Mouse (Mus musculus): ENCODE data around the gene Trio. TPM values are rescaled to one million over a fixed set of nuclear protein-coding genes. Genes with fewer than 3 reads are reported as not detected.

The Trio gene
- polyA plus RNA-seq, 1 experiment from 2014 or later: 32.9 TPM

DNA sequence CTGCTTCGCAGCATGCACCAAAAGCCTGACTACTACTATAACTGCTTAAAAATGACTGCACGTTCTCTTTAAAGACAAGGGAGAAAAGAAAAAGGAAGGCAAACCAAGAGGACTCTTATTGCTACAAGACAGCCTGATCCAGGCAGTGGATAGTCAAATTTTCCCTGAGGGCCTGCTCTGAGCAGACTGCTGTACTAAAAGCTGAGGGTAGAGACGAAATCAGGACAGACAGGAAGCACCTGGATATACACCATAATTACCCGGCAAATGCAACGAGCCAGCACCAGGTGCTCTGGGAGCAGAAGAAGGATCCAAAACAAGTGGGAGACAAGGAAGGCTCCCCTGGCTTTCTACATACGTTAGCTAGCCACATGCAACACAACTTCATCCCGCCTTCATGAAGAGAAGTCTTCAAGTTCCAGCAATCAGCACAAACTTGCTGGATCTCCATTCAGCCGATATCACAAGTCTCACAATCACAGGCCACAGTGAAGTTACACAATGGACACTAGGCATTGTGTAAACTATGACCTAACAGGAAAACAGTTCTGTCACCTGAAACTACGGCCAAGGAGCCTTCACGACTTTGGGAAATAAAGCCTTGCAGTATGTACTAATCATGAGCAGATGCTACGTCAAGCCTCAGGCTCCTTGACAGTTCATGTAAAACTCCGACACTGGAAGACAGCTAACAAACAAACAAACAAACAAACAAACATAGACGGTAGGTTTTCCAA, 43.7 kb downstream of the Trio start:
- H3K4me2 ChIP-seq: no peak overlapping the region
- H3K27ac ChIP-seq (replicated peaks): no peak overlapping the region
- no peaks in the 10 kb centered on the region for H3K36me3 ChIP-seq
- ATAC-seq (ENCODE audit: low read depth): no peak
- H3K9ac ChIP-seq: no peak overlapping the region
- WGBS: 71% methylated on average over 13 of the region's 13 CpGs
- no peaks in the 10 kb centered on the region for H3K9me3 ChIP-seq
- H3K27me3 ChIP-seq: no peaks in the 10 kb centered on the region
- H3K4me1 ChIP-seq (replicated peaks): peaks cover 47% of the 10 kb centered on the region
- H3K4me3 ChIP-seq: no peak overlapping the region

DNA sequence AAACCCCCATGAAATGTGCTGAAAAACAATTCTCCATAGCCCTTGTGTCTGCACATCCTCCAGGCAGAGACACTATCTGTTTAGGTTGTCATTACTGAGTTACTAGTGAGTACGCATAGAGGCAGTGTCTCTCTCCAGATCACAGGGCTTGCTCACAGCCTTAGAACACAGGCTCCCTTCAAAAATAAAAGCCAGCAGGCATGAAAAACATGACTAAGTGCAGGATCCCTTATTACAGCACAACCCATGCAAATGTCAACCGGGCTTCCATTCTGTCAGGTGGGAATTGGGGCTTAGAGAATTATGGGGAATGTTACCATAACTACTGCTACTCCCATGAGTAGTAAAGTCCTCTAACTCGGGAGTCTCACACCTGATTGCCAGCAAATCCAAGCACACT, 44.4 kb downstream of the Trio start:
- Histone ChIP-seq H3K27ac (replicated peaks) (no peak overlapping the region), H3K9ac (no peak overlapping the region), H3K9me3 (no peaks in the 10 kb centered on the region)

DNA sequence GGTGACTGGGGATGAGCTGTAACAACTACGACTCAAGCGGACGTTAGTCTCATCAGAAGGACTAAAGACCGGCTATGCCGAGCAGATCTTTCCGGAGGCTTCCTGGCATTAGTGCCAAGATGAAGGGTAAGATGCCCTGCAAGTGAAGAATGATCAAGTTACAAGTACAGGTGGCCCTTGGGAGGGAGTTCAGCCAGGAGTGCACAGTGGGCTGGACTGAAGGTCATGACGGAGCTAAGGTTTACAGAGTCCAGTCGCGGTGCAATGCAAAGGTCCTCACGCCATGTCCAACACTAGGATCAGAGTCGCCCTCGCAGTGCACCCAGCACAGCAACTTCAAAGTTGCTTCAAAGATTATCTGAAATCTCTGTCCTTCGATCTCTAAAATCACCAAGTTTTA, 45.2 kb downstream of the Trio start:
- Histone ChIP-seq H3K27ac (replicated peaks) (no peak overlapping the region), H3K9me3 (no peaks in the 10 kb centered on the region), H3K4me2 (no peak overlapping the region), H3K9ac (no peak overlapping the region), H3K4me3 (no peak overlapping the region), H3K4me1 (replicated peaks) (peaks cover 42% of the 10 kb centered on the region), H3K27me3 (no peaks in the 10 kb centered on the region), H3K36me3 (no peaks in the 10 kb centered on the region)
- no peak for ATAC-seq (ENCODE audit: low read depth)
- 93% methylated on average over 13 of the region's 13 CpGs for WGBS

More for the DNA sequence above, 44.4 kb downstream of the Trio start:
- Histone ChIP-seq H3K4me1 (replicated peaks) (peaks cover 42% of the 10 kb centered on the region), H3K27me3 (no peaks in the 10 kb centered on the region), H3K4me2 (no peak overlapping the region), H3K36me3 (no peaks in the 10 kb centered on the region), H3K4me3 (no peak overlapping the region)
- WGBS: 50% methylated on average over 3 of the region's 3 CpGs
- ATAC-seq (ENCODE audit: low read depth): no peak

DNA sequence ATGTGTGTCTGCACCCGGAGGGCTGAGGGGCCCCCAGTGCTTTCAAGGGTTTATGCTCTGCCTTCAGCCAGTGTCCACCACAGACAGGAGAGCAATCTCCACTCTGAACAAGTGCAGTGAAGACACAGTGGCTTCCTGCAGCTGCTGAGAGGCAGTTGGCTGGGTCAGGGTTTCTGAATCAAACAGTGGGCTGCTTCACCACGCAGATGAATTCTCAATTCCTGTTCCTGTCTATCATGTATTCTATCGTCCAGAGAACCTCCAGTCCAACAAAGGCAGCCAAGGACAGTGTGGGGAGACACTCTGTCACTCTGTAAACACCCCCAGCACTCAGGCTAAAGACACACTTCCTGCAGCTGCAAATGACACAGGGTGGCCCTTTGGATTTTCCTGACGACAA, 48.7 kb downstream of the Trio start:
- WGBS: 86% methylated on average over 4 of the region's 4 CpGs
- Histone ChIP-seq H3K9me3 (no peaks in the 10 kb centered on the region), H3K27ac (replicated peaks) (no peak overlapping the region), H3K4me3 (no peak overlapping the region), H3K27me3 (no peaks in the 10 kb centered on the region), H3K4me2 (no peak overlapping the region), H3K4me1 (replicated peaks) (peaks cover 42% of the 10 kb centered on the region), H3K9ac (no peak overlapping the region), H3K36me3 (no peaks in the 10 kb centered on the region)
- no peak for ATAC-seq (ENCODE audit: low read depth)

DNA sequence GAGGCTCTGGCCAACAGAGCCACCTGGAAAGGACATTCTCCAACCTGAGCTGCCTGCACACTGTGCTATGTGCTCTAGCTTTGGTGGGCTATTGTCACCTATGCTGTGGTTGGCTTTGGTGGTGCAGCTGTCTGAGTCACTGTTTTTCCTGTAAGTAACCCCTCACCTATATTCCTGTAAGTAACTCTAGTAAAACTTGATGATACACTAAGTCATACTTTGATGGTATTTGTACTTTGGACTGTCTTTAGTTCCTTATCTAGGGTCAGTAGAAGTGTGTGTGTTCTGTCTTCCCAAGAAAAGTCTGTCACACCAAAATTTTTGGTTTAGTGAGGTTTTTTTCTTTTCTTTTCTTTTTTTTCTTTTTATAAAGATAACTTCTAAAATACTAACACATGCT, 49.3 kb downstream of the Trio start:
- Histone ChIP-seq H3K36me3 (no peaks in the 10 kb centered on the region), H3K9me3 (no peaks in the 10 kb centered on the region), H3K27me3 (no peaks in the 10 kb centered on the region), H3K4me3 (no peak overlapping the region), H3K9ac (no peak overlapping the region), H3K4me1 (replicated peaks) (peaks cover 36% of the 10 kb centered on the region), H3K4me2 (no peak overlapping the region), H3K27ac (replicated peaks) (no peak overlapping the region)
- no peak for ATAC-seq (ENCODE audit: low read depth)

DNA sequence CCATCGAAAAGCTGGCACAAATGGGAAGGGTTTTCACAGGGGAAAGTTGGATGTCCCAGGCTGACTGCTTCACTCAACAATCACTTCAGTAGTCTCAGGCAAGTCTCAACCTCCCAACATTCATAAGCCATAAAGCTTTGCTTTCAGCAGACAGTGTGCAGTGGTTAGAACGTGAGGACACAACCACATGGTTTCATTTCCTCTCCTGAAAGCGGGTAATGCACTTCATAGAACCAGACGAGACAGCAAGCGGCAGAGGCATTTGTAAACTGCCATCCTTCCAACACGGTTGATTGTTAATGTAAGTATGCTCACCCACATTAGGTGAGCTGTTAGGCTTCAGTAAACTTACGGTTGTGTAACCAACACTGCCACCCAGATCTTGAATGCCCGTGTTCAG, 51.0 kb downstream of the Trio start:
- Histone ChIP-seq H3K27ac (replicated peaks) (no peak overlapping the region), H3K4me3 (no peak overlapping the region), H3K27me3 (no peaks in the 10 kb centered on the region), H3K4me1 (replicated peaks) (peaks cover 22% of the 10 kb centered on the region), H3K36me3 (no peaks in the 10 kb centered on the region), H3K9ac (no peak overlapping the region), H3K9me3 (no peaks in the 10 kb centered on the region), H3K4me2 (no peak overlapping the region)
- no peak for ATAC-seq (ENCODE audit: low read depth)
- WGBS: 86% methylated on average over 8 of the region's 8 CpGs

DNA sequence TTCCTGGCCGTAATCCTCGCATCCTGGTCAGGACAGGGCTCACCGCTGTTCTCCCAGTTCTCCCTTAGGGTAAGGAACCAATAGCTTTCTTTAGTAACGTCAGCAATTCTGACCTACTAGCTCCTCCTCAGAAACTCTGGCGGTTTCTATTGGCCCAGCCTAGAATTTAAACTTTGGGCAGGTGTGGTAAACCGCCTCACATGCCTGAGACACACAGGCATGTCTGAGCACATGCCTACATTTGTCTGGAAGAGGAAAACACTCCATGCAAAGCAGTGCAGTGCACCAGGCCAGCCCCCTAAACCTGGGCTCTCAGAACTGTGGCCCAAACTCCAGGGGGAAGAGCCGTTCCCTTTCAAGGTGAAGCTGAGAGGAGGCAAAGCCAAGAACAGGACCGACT, 57.5 kb downstream of the Trio start:
- H3K4me3 ChIP-seq: no peak overlapping the region
- H3K27ac ChIP-seq (replicated peaks): no peak overlapping the region
- H3K9ac ChIP-seq: no peak overlapping the region
- no peaks in the 10 kb centered on the region for H3K27me3 ChIP-seq
- H3K4me1 ChIP-seq (replicated peaks): peaks cover 45% of the 10 kb centered on the region
- ATAC-seq (ENCODE audit: low read depth): no peak
- H3K9me3 ChIP-seq: no peaks in the 10 kb centered on the region
- 79% methylated on average over 8 of the region's 8 CpGs for WGBS
- H3K4me2 ChIP-seq: no peak overlapping the region
- H3K36me3 ChIP-seq: no peaks in the 10 kb centered on the region

DNA sequence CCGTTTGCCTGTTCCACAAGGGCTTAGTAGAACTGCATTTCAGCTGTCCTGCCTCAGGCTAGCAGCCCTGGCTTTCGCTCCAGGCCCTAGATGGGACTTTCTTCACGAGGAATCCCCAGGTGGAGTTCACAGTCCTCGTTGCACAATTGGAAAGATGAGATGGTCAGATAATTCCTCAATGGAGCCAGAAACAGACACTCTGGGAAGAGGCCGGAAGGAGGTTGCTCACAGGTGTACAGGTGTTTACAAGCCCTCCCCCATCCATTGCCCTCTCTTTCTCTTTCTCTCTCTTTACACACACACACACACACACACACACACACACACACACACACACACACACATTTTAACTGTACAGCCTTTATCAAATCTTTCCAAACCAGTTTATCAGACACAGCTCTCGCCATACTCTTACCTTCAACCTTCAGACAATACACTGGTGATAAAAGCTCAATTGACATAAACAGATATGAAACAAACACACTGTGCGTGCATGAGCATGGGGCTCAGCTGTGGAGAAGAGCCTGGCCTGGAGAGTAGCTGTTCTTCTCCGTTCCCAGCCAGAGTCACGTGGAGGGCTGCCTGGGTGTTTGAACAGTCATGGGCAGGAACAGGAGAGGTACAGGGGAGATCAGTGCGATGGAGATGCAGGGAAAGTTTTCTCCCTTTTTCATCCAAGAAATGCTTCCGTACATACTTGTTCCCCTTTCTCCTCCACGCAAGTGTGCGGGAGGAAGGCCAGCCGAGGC, 58.3 kb downstream of the Trio start:
- Histone ChIP-seq H3K4me3 (no peak overlapping the region), H3K27me3 (no peaks in the 10 kb centered on the region), H3K9ac (0 out of 2 replicates have a peak overlapping the region, but pooled peaks have one; percentile 5), H3K36me3 (no peaks in the 10 kb centered on the region), H3K4me2 (no peak overlapping the region), H3K9me3 (no peaks in the 10 kb centered on the region), H3K4me1 (replicated peaks) (peaks cover 54% of the 10 kb centered on the region), H3K27ac (replicated peaks) (no peak overlapping the region)
- 72% methylated on average over 14 of the region's 14 CpGs for WGBS
- peak; percentile 41 for ATAC-seq (ENCODE audit: low read depth)

DNA sequence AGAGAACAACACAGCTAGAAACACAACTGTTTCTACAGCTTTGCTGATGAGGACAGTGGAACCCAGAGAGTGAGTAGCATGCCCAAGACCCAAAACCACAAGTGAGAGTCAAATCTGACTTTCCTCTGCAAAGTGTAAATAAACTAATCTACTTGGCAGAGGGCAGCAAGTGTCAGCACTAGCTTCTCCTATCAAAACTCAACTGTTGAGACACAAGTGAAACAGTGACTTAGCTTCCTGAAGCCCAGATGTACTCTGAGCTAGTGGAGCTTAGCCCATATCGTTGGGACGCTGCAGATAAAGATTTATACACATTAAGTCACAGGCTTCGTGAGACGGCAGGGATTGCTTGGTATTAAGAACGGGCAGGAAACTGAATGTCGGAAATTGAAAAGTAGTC, 60.8 kb downstream of the Trio start:
- no peaks in the 10 kb centered on the region for H3K27me3 ChIP-seq
- 69% methylated on average over 6 of the region's 6 CpGs for WGBS

DNA sequence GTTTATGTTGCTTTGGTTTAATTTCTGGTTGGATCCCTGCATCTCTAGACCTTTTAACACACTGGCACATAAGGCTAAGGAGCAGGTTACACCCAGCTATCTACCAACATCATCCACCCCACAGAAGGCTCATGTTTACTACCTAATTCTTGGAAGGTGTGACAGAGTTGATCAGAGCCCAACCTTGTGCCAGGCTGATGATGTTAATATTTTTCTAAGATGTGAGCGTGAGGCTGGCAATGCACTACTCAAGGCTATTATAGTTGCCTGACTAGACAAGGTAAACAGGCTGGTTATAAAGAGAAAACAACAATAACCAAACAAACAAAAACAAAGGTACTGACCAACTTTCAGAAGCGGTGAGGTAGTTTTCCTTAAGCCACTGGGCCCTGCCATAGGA, 62.1 kb downstream of the Trio start:
- no peak overlapping the region for H3K9ac ChIP-seq
- peaks cover 90% of the 10 kb centered on the region for H3K4me1 ChIP-seq (replicated peaks)
- H3K9me3 ChIP-seq: no peaks in the 10 kb centered on the region
- WGBS: 92% methylated on average over 2 of the region's 2 CpGs
- ATAC-seq (ENCODE audit: low read depth): no peak
- H3K27ac ChIP-seq (replicated peaks): no peak overlapping the region
- no peak overlapping the region for H3K4me3 ChIP-seq
- no peaks in the 10 kb centered on the region for H3K36me3 ChIP-seq
- H3K4me2 ChIP-seq: no peak overlapping the region
- H3K27me3 ChIP-seq: no peaks in the 10 kb centered on the region

More for the DNA sequence above, 60.8 kb downstream of the Trio start:
- Histone ChIP-seq H3K4me3 (no peak overlapping the region), H3K36me3 (no peaks in the 10 kb centered on the region), H3K9ac (no peak overlapping the region), H3K4me1 (replicated peaks) (peaks cover 78% of the 10 kb centered on the region), H3K27ac (replicated peaks) (no peak overlapping the region), H3K9me3 (no peaks in the 10 kb centered on the region), H3K4me2 (no peak overlapping the region)
- no peak for ATAC-seq (ENCODE audit: low read depth)

DNA sequence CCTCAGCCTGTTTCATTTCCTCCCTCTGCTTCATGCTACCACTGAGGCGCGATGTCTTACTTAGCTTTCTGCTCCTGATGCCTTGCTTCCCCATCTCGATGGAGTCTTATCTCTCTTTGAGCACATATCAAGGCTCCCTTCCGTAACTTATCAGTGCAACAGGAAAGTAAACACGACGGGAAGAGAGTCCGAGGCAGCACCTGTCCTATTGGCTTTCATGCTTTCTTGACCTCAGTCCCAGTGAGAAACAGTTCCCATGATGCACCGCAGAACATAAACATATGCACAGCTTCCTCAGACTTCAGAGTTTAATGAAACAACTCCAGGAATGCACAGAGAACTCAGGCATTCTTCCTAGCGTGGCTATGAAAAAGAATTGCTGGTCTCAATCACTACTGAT, 65.0 kb downstream of the Trio start:
- H3K27ac ChIP-seq (replicated peaks): no peak overlapping the region
- H3K4me2 ChIP-seq: no peak overlapping the region
- H3K4me3 ChIP-seq: no peak overlapping the region
- peaks cover 91% of the 10 kb centered on the region for H3K4me1 ChIP-seq (replicated peaks)
- 0 out of 2 replicates have a peak overlapping the region, but pooled peaks have one; percentile 3 for H3K9ac ChIP-seq
- H3K9me3 ChIP-seq: no peaks in the 10 kb centered on the region
- no peaks in the 10 kb centered on the region for H3K36me3 ChIP-seq
- no peak for ATAC-seq (ENCODE audit: low read depth)
- H3K27me3 ChIP-seq: no peaks in the 10 kb centered on the region
- WGBS: 78% methylated on average over 9 of the region's 9 CpGs

DNA sequence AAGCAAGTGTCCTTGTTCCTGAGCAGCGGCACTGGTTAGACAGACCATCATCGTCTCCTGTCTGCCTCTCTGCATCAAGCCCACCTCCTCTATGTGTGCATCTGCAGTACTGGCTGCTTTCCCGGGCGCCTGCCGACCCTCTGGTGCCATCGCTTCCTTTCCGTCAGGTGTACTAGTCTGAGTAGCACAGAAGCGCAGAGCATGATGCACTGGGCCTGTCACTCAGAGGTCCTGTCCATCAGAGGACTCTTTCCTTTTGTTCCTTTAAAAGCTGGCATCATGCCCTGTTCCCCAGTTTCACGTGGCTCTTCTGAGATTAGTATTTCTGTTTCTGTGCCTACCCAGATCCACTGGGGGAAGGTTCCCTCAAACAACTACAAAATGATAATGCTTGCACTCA, 67.8 kb downstream of the Trio start:
- no peak overlapping the region for H3K4me3 ChIP-seq
- H3K27ac ChIP-seq (replicated peaks): peak overlapping the region; percentile 39
- 76% methylated on average over 9 of the region's 9 CpGs for WGBS
- no peak overlapping the region for H3K9ac ChIP-seq
- H3K27me3 ChIP-seq: no peaks in the 10 kb centered on the region
- H3K9me3 ChIP-seq: no peaks in the 10 kb centered on the region
- no peak for ATAC-seq (ENCODE audit: low read depth)
- H3K4me1 ChIP-seq (replicated peaks): peaks cover 96% of the 10 kb centered on the region
- no peak overlapping the region for H3K4me2 ChIP-seq
- no peaks in the 10 kb centered on the region for H3K36me3 ChIP-seq
